Mouse (Mus musculus): ENCODE measurements around the gene Pkn3. TPM values are rescaled to one million over a fixed set of nuclear protein-coding genes. Genes with fewer than 3 reads are reported as not detected.

Pkn3 gene
- total and polyA plus RNA-seq, 3 experiments = 8.8 to 13.6 (median 10.4) TPM

DNA sequence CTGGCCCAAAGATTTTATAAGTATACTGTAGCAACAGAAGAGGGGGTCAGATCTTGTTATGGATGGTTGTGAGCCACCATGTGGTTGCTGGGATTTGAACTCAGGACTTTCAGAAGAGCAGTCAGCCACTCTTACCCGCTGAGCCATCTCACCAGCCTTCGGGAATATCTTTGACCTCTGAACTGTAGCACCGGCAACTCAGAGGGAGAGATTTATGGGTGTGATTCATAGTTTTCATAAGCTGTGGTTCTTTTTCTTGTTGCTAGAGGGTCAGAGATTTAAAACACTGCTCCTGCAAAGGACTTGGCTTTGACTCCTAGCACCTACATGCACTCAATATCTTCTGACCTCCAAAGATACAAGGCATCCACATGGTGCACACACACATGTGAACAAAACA lies 1.9 kb upstream of the Pkn3 start:
- intact Hi-C loops (cut with DNase I) = no loop called here
- no peak overlapping the region for H3K4me3 ChIP-seq
- no peak for DNase-seq
- TF ChIP-seq EP300 (IDR thresholded peaks at IDR 0.05; ENCODE audit: insufficient read depth, low read depth, low read length) (no peak), POLR2A (IDR thresholded peaks at IDR 0.05; ENCODE audit: insufficient read depth, low read depth, low read length) (no peak), CTCF (IDR thresholded peaks at IDR 0.05) (no peak)
- no peaks in the 10 kb centered on the region for H3K79me2 ChIP-seq (replicated peaks; ENCODE audit: control insufficient read depth, insufficient read depth, low read length)
- H3K36me3 ChIP-seq (ENCODE audit: control insufficient read depth, insufficient read depth, low read length) = no peaks in the 10 kb centered on the region
- H3K9ac ChIP-seq (ENCODE audit: low read depth, low read length) = no peak overlapping the region
- no peaks in the 10 kb centered on the region for H3K27me3 ChIP-seq (ENCODE audit: control insufficient read depth, insufficient read depth, low read length)
- no peak overlapping the region for H3K27ac ChIP-seq
- WGBS = 59% methylated on average over 3 of the region's 3 CpGs
- peaks cover 5% of the 10 kb centered on the region for H3K4me1 ChIP-seq (ENCODE audit: control insufficient read depth, insufficient read depth, low read length)

DNA sequence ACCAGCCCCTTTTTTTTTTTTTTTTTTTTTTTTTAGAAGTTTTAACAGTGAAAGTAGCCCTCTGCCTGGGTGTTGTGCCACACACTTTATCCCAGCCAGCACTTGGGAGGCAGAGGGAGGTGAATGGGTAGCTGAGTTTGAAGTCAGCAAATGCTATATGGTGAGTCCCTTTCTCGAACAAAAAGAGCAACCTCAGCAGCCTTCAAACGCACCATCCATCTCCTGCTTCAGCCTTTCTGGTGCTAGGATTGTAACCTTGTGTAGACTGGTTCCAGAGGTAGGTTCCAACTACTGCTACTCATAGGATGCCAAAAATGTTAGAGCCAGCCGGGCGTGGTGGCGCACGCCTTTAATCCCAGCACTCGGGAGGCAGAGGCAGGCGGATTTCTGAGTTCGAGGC lies 1.0 kb upstream of the Pkn3 start:
- Histone ChIP-seq H3K9ac (ENCODE audit: low read depth, low read length) (no peak overlapping the region), H3K79me2 (replicated peaks; ENCODE audit: control insufficient read depth, insufficient read depth, low read length) (no peaks in the 10 kb centered on the region), H3K36me3 (ENCODE audit: control insufficient read depth, insufficient read depth, low read length) (no peaks in the 10 kb centered on the region), H3K27me3 (ENCODE audit: control insufficient read depth, insufficient read depth, low read length) (no peaks in the 10 kb centered on the region), H3K4me3 (no peak overlapping the region), H3K4me1 (ENCODE audit: control insufficient read depth, insufficient read depth, low read length) (peaks cover 5% of the 10 kb centered on the region), H3K27ac (no peak overlapping the region)
- 94% methylated on average over 9 of the region's 9 CpGs for WGBS
- DNase-seq = no peak
- intact Hi-C loops (cut with DNase I) = no loop called here
- TF ChIP-seq POLR2A (IDR thresholded peaks at IDR 0.05; ENCODE audit: insufficient read depth, low read depth, low read length) (no peak), CTCF (IDR thresholded peaks at IDR 0.05) (no peak), EP300 (IDR thresholded peaks at IDR 0.05; ENCODE audit: insufficient read depth, low read depth, low read length) (no peak)

DNA sequence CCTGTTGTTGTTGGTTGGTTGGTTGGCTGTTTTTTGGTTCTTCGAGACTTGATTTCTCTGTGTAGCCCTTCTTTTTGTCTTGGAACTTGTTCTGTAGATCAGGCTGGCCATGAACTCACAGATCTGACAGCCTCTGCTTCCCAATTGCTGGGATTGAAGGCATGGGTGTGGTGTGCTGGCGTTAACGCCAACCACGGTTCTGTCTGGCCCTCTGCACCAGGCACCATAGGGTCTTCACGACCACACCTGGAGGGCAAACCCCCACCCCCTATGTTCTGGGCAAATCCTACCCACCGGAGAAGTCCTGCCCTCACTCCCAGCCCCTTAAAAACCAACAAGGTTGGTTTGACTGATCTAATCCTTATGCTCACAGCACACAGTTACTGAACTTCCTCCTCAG lies 525 bp upstream of the Pkn3 start:
- H3K36me3 ChIP-seq (ENCODE audit: control insufficient read depth, insufficient read depth, low read length) = no peaks in the 10 kb centered on the region
- peaks cover 5% of the 10 kb centered on the region for H3K4me1 ChIP-seq (ENCODE audit: control insufficient read depth, insufficient read depth, low read length)
- H3K79me2 ChIP-seq (replicated peaks; ENCODE audit: control insufficient read depth, insufficient read depth, low read length) = no peaks in the 10 kb centered on the region
- 69% methylated on average over 6 of the region's 6 CpGs for WGBS
- intact Hi-C loops (cut with DNase I) = no loop called here
- H3K27me3 ChIP-seq (ENCODE audit: control insufficient read depth, insufficient read depth, low read length) = no peaks in the 10 kb centered on the region
- peak overlapping the region; percentile 91 for H3K27ac ChIP-seq
- peak overlapping the region; percentile 3; the same call in 1 of the 2 replicates for H3K9ac ChIP-seq (ENCODE audit: low read depth, low read length)
- no peak for DNase-seq
- H3K4me3 ChIP-seq = no peak overlapping the region
- TF ChIP-seq POLR2A (IDR thresholded peaks at IDR 0.05; ENCODE audit: insufficient read depth, low read depth, low read length) = no peak
- TF ChIP-seq EP300 (IDR thresholded peaks at IDR 0.05; ENCODE audit: insufficient read depth, low read depth, low read length) = no peak
- no peak for TF ChIP-seq CTCF (IDR thresholded peaks at IDR 0.05)

DNA sequence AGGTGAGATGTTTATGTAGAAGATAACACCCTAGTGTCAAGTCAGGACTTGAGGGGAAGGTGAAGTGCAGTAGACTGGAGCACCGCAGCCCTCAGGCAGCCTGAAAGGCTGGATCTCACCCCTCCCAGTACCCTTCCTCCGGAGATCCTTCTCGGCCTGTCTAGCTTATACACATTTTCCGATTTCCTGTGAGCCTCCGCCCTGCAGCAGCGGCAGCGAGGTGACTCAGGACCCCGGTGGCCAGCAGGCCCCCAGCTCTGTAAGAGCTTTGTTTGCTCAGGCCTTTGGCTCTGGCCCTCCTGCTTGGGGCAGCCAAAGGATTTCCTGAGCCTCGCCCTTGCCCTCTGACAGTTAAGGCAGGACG lies 847 bp downstream of the Pkn3 start:
- intact Hi-C loops (cut with DNase I) = loop anchor here (1.0 kb wide), 1 partner anchor 15 kb away; the partner anchor contains the start of gene Zdhhc12
- peak overlapping the region; percentile 67 for H3K4me3 ChIP-seq
- 0 out of 2 replicates have a peak, but pooled peaks have one; percentile 11 for TF ChIP-seq EP300 (IDR thresholded peaks at IDR 0.05; ENCODE audit: insufficient read depth, low read depth, low read length)
- no peak for TF ChIP-seq CTCF (IDR thresholded peaks at IDR 0.05)
- 0 out of 2 replicates have a peak, but pooled peaks have one; percentile 17 for TF ChIP-seq POLR2A (IDR thresholded peaks at IDR 0.05; ENCODE audit: insufficient read depth, low read depth, low read length)

DNA sequence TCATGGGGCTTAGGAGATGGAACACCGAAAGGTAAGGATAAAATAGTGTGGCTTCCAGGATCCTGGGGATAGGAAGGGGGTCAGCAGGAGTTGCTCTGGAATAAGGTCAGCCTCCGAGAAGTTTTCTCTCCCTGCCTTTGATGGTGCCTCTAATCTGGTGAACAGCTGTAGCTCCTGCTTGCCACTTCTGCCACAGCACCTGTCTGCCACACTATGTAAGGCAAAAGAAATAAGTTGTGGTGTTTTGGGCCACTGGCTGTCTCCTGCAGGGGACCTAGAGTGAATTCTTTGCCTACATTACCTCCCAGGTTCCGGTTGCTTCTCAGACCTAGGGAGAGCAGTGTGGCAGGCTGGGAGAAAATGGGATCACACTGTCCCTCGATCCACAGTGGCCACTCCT lies 1.3 kb downstream of the Pkn3 start:
- intact Hi-C loops (cut with DNase I) = loop anchor here (1.0 kb wide), 1 partner anchor 15 kb away; the partner anchor contains the start of gene Zdhhc12
- H3K36me3 ChIP-seq (ENCODE audit: control insufficient read depth, insufficient read depth, low read length) = no peaks in the 10 kb centered on the region
- H3K4me1 ChIP-seq (ENCODE audit: control insufficient read depth, insufficient read depth, low read length) = peaks cover 5% of the 10 kb centered on the region
- H3K27me3 ChIP-seq (ENCODE audit: control insufficient read depth, insufficient read depth, low read length) = no peaks in the 10 kb centered on the region
- peak overlapping the region; percentile 58 for H3K9ac ChIP-seq (ENCODE audit: low read depth, low read length)
- H3K79me2 ChIP-seq (replicated peaks; ENCODE audit: control insufficient read depth, insufficient read depth, low read length) = no peaks in the 10 kb centered on the region
- no peak for DNase-seq
- H3K27ac ChIP-seq = peak overlapping the region; percentile 91
- TF ChIP-seq CTCF (IDR thresholded peaks at IDR 0.05) (no peak), POLR2A (IDR thresholded peaks at IDR 0.05; ENCODE audit: insufficient read depth, low read depth, low read length) (no peak), EP300 (IDR thresholded peaks at IDR 0.05; ENCODE audit: insufficient read depth, low read depth, low read length) (no peak)
- H3K4me3 ChIP-seq = peak overlapping the region; percentile 33
- WGBS = 62% methylated on average over 4 of the region's 4 CpGs

More for the DNA sequence above, 847 bp downstream of the Pkn3 start:
- H3K9ac ChIP-seq (ENCODE audit: low read depth, low read length) = peak overlapping the region; percentile 28; the same call in 1 of the 2 replicates
- H3K79me2 ChIP-seq (replicated peaks; ENCODE audit: control insufficient read depth, insufficient read depth, low read length) = no peaks in the 10 kb centered on the region
- WGBS = 29% methylated on average over 10 of the region's 10 CpGs
- H3K4me1 ChIP-seq (ENCODE audit: control insufficient read depth, insufficient read depth, low read length) = peaks cover 5% of the 10 kb centered on the region
- peak overlapping the region; percentile 91 for H3K27ac ChIP-seq
- peak; percentile 70 to 80 for DNase-seq
- H3K36me3 ChIP-seq (ENCODE audit: control insufficient read depth, insufficient read depth, low read length) = no peaks in the 10 kb centered on the region
- no peaks in the 10 kb centered on the region for H3K27me3 ChIP-seq (ENCODE audit: control insufficient read depth, insufficient read depth, low read length)

DNA sequence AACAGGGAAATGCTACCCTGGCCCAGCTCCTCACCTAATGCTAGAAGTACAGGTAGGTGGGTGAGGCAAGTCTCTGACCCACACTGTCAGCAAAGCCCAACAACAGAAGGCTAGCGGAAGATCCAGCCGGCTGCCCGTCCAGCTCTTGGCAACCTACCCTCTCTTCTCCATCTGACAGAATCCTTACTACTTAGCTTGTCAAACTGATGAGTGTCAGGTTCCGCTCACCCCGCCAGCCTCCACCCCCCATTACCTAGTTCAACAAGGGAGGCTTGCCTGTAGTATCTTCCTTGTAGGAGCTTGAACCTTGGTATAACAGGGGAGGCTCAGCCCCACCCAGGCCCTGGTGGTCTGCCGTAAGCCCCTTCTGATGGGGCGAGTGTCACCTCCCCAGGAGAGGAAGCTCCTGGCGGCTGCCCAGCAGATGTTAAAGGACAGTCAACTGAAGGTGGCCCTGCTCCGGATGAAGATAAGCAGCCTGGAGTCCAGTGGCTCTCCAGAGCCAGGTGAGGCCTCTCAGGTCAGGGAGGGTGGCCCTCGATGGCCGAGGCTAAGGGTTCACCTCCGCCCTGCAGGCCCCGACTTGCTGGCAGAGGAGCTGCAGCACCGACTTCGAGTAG lies 2.8 kb downstream of the Pkn3 start:
- Histone ChIP-seq H3K9ac (ENCODE audit: low read depth, low read length) (no peak overlapping the region), H3K79me2 (replicated peaks; ENCODE audit: control insufficient read depth, insufficient read depth, low read length) (no peaks in the 10 kb centered on the region), H3K4me3 (no peak overlapping the region), H3K36me3 (ENCODE audit: control insufficient read depth, insufficient read depth, low read length) (no peaks in the 10 kb centered on the region), H3K27ac (peak overlapping the region; percentile 20; the same call in 1 of the 2 replicates), H3K27me3 (ENCODE audit: control insufficient read depth, insufficient read depth, low read length) (no peaks in the 10 kb centered on the region), H3K4me1 (ENCODE audit: control insufficient read depth, insufficient read depth, low read length) (peaks cover 5% of the 10 kb centered on the region)
- no peak for DNase-seq
- intact Hi-C loops (cut with DNase I) = no loop called here
- TF ChIP-seq POLR2A (IDR thresholded peaks at IDR 0.05; ENCODE audit: insufficient read depth, low read depth, low read length) (no peak), EP300 (IDR thresholded peaks at IDR 0.05; ENCODE audit: insufficient read depth, low read depth, low read length) (no peak), CTCF (IDR thresholded peaks at IDR 0.05) (no peak)
- 77% methylated on average over 15 of the region's 15 CpGs for WGBS

Data from heart, adult 2 months (tissue).